Mouse (Mus musculus) ES-E14 (cell line): ENCODE results near the gene Slc45a2. TPM values are rescaled to one million over a fixed set of nuclear protein-coding genes. Genes with fewer than 3 reads are reported as not detected.

Experiments
- DNase-seq: peaks from one replicate; pipeline ENCODE4 v3.0.0-alpha.2; 2013; ENCODE audit warnings: low read depth, low spot score
- H3K27ac ChIP-seq: 2 replicates; pipeline ENCODE4 v1.5.1; 2012; ENCODE audit warnings: low read depth, mild to moderate bottlenecking, low read length, moderate library complexity, mixed read lengths; ENCODE audit not compliant: poor library complexity, insufficient read depth, severe bottlenecking
- H3K36me3 ChIP-seq: 2 replicates; pipeline ENCODE4 v1.6.1; 2012; ENCODE audit warnings: mild to moderate bottlenecking, low read length, moderate library complexity, mixed read lengths; ENCODE audit not compliant: control insufficient read depth, poor library complexity, insufficient read depth, severe bottlenecking
- H3K4me1 ChIP-seq, 2 experiments: fragments of 150-350 bp in 1 of 2; sonication (generic) in 1 of 2; 2 replicates each; pipeline ENCODE4 v1.6.1; 2012; ENCODE audit warnings: low read length in 2 of 2, mild to moderate bottlenecking in 1 of 2, mixed read lengths in 1 of 2; ENCODE audit not compliant: control insufficient read depth in 2 of 2, insufficient read depth in 2 of 2, poor library complexity in 1 of 2
- H3K4me3 ChIP-seq, 2 experiments: fragments of 150-350 bp in 1 of 2; sonication (generic) in 1 of 2; 2 replicates each; pipeline ENCODE4 v1.5.1; 2012; ENCODE audit warnings: low read length in 2 of 2, low read depth in 1 of 2, mild to moderate bottlenecking in 1 of 2, mixed read lengths in 1 of 2; ENCODE audit not compliant: insufficient read depth in 1 of 2, poor library complexity in 1 of 2, severe bottlenecking in 1 of 2
- H3K9ac ChIP-seq: 2 replicates; pipeline ENCODE4 v1.6.1; 2012; ENCODE audit warnings: low read depth, mild to moderate bottlenecking, low read length, mixed read lengths; ENCODE audit not compliant: poor library complexity, insufficient read depth, severe bottlenecking
- H3K9me3 ChIP-seq: fragments of 150-350 bp; sonication (generic); 2 replicates; pipeline ENCODE4 v1.6.1; 2012; ENCODE audit warnings: low read depth, mild to moderate bottlenecking, low read length; ENCODE audit not compliant: control insufficient read depth, insufficient read depth
- CHD2 ChIP-seq: IDR thresholded peaks from 2 replicates; pipeline ENCODE4 v1.6.1; 2014; ENCODE audit warnings: mild to moderate bottlenecking, low read depth, low read length, inconsistent platforms
- HCFC1 ChIP-seq: IDR thresholded peaks from 2 replicates; pipeline ENCODE4 v1.6.1; 2012; ENCODE audit warnings: low read length, inconsistent platforms, borderline replicate concordance; ENCODE audit not compliant: insufficient read depth
- MAFK ChIP-seq: IDR thresholded peaks from 2 replicates; pipeline ENCODE4 v1.6.1; 2014; ENCODE audit warnings: mild to moderate bottlenecking, low read depth, low read length, inconsistent platforms; ENCODE audit not compliant: insufficient read depth
- ZC3H11A ChIP-seq: IDR thresholded peaks from 2 replicates; pipeline ENCODE4 v1.6.1; 2012; ENCODE audit warnings: low read depth, mild to moderate bottlenecking, inconsistent platforms, low read length, borderline replicate concordance
- ZNF384 ChIP-seq: IDR thresholded peaks from 2 replicates; pipeline ENCODE4 v1.6.1; 2012; ENCODE audit warnings: low read depth, low read length, inconsistent platforms
- in situ Hi-C, 2 experiments: fragments of 600-800 bp; cut with MboI; formaldehyde crosslinking; loops; one replicate each; pipeline ENCODE4 v1.15.1; 2025; ENCODE audit warnings: low sequenced_read_pairs in 2 of 2, inconsistent platforms in 1 of 2; ENCODE audit not compliant: unreplicated experiment in 2 of 2
- total RNA-seq: library from RNA; depleted of rRNA; stranded (reverse); fragments of 300-350 nt; gene quantifications from 2 replicates; pipeline ENCODE4 v1.2.3, GENCODE M21; 2012

Gene Slc45a2
- total RNA-seq, 1 experiment, result 0.13 TPM

DNA sequence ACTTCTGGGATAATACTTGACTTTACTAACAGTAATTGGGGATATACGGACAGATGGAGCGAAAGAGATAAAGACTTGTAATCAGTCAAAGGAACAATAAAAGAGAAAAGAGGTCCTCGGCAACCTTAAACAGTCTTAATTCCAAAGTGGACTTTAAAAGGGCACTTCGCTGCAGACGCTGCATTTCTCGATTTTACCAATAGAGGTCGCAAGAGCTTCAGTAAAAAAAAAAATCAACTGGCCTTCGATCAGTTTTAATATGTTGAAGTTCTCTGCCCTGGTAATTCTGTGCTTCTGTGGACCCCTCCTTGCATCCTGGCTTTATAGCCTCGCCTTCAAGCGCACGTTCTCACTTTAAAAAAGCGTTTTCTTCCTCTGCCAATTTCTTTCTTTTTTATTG lies 38.0 kb downstream of the Slc45a2 start:
- DNase-seq, result peak; percentile 31
- H3K4me1 ChIP-seq, result peaks cover 0 to 13% of the 10 kb centered on the region in 2 experiments; a peak in 1 of 4 replicates
- no peak overlapping the region for H3K4me3 ChIP-seq
- TF ChIP-seq MAFK (no peak), ZC3H11A (peak; percentile 71; the same call in 1 of the 2 replicates), ZNF384 (peak; percentile 86), CHD2 (no peak), HCFC1 (no peak)
- no peaks in the 10 kb centered on the region for H3K36me3 ChIP-seq
- H3K9ac ChIP-seq, result no peak overlapping the region
- no peak overlapping the region for H3K27ac ChIP-seq
- no peaks in the 10 kb centered on the region for H3K9me3 ChIP-seq
- in situ Hi-C loops, result loop anchor here (10.0 to 25.0 kb wide), 2 partner anchors 276 to 349 kb away; partner anchors contain the start of gene Tars (in 1 of the 2)

DNA sequence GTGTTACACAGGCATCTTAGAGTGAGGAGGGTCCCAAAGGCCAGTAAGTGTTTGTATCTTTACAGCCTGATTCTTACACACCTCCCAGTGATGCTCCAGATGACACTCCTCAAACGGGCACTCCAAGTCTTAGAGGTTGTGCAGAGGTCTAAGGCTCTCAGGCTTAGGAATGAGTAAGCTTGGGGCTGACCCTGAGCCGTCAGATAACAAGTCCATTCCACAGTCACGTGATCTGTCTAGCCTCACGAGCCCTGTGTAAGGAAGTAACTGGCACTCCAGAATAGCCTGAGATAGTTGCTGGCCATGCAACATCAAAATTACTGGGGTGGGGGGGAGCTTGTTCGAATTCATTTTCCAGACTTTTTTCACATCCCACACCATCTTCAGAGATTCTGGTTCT lies 39.5 kb downstream of the Slc45a2 start:
- no peak for DNase-seq
- H3K27ac ChIP-seq, result no peak overlapping the region
- H3K36me3 ChIP-seq, result no peaks in the 10 kb centered on the region
- TF ChIP-seq CHD2 (no peak), MAFK (no peak)
- no peak overlapping the region for H3K9ac ChIP-seq
- H3K4me3 ChIP-seq, result no peak overlapping the region
- in situ Hi-C loops, result loop anchor here in 1 of 2 experiments (25.0 kb wide), 1 partner anchor 347 kb away; the partner anchor contains the start of gene Tars
- H3K4me1 ChIP-seq, result peaks cover 0 to 13% of the 10 kb centered on the region in 2 experiments; a peak in 1 of 4 replicates
- no peaks in the 10 kb centered on the region for H3K9me3 ChIP-seq

DNA sequence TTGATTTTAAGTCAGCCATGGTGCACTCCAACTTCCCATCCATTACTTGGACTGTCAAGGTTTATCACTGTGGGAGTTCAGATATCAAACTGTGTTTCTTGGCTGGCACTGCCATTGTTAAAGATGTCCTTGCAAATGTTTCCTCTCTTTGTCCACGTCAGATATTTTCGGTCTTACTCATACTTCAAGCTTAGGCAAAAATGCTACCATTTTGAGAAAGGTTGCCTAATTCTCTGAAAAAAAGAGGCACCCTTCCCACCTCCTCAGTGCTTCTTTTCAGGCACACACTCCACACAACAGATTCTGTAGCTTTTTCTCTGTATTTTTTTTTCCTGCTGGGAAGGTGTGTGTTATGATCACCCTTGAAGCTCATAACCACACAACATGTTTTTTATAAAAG lies 40.7 kb downstream of the Slc45a2 start:
- Histone ChIP-seq H3K4me3 (no peak overlapping the region), H3K36me3 (no peaks in the 10 kb centered on the region), H3K9ac (no peak overlapping the region), H3K4me1 (peaks cover 0 to 10% of the 10 kb centered on the region in 2 experiments; a peak in 1 of 4 replicates), H3K9me3 (no peaks in the 10 kb centered on the region), H3K27ac (no peak overlapping the region)
- DNase-seq, result no peak
- TF ChIP-seq ZC3H11A (no peak), MAFK (no peak), ZNF384 (no peak), CHD2 (no peak), HCFC1 (no peak)
- in situ Hi-C loops, result loop anchor here in 1 of 2 experiments (25.0 kb wide), 1 partner anchor 346 kb away; the partner anchor contains the start of gene Tars

DNA sequence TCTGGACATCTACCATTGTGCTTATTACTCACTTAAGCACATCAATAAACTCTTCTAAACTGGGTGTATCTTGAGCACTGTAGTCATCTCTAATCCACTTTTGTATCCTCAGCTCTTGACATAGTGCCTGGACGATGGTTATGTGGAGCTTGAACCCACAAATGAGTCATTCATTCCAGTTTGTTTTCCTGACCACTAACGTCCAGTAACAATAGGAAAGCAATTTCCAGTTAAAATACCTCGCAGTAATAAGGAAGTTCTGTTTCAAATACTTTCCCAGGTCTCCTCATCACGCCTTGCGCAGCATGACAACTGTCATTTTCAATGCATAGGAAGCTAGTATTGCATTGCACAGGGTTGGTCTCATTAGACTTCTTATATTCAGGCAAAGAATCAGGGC lies 42.3 kb downstream of the Slc45a2 start:
- H3K4me3 ChIP-seq, result no peak overlapping the region
- no peak for TF ChIP-seq ZC3H11A
- no peak for TF ChIP-seq MAFK
- TF ChIP-seq CHD2, result no peak
- TF ChIP-seq ZNF384, result no peak
- no peak for TF ChIP-seq HCFC1
- no peaks in the 10 kb centered on the region for H3K36me3 ChIP-seq
- no peak overlapping the region for H3K27ac ChIP-seq
- H3K4me1 ChIP-seq, result no peaks in the 10 kb centered on the region
- DNase-seq, result no peak
- no peak overlapping the region for H3K9ac ChIP-seq
- H3K9me3 ChIP-seq, result no peaks in the 10 kb centered on the region
- in situ Hi-C loops, result loop anchor here in 1 of 2 experiments (25.0 kb wide), 1 partner anchor 344 kb away; the partner anchor contains the start of gene Tars

DNA sequence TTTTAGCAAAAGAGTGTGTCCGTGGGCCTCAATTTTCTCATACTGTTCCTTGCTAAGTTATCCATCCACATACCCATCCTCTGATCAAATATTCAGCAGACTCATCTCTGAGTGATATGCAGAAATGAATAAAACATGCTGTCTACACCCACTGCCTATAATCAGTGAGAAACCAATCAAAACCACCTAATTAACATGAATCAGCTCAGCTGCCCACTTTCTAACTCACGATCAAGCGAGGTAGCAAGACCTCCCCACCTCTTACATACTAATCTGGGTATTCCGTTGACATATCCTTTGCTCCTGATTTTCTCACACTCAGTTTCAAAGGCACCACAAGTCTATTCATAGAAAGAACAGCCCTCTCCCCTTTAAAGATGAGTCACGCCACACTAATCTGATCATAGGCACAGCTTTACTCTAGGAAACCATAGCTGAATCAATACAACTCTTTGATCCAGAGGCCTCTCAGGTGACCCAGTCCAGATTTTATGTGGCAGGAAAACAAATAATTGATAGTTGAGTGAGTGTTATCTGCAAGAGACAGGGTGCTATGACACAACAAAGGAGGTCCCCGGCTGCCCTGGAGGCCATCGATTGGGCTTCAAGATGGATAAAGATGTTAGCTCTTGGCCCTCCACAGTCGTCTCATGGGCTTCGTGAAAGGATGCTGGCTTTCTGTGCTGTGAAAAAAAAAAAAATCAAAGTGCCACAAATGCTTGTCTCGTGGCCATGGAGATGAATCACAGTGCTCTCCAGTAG lies 53.3 kb downstream of the Slc45a2 start:
- Histone ChIP-seq H3K4me3 (no peak overlapping the region), H3K9ac (no peak overlapping the region), H3K36me3 (no peaks in the 10 kb centered on the region), H3K9me3 (peaks cover 3% of the 10 kb centered on the region; the same call in 1 of the 2 replicates), H3K27ac (no peak overlapping the region), H3K4me1 (no peaks in the 10 kb centered on the region)
- TF ChIP-seq ZNF384 (no peak), HCFC1 (no peak), CHD2 (no peak), MAFK (no peak), ZC3H11A (no peak)
- DNase-seq, result no peak
- in situ Hi-C loops, result no loop called here
